Mouse (Mus musculus): ENCODE data around the gene Zfp574. TPM values are rescaled to one million over a fixed set of nuclear protein-coding genes. Genes with fewer than 3 reads are reported as not detected.

Zfp574 gene
- polyA plus RNA-seq, 1 experiment from 2014 or later, result 42.5 TPM

- Histone ChIP-seq H3K36me3 (replicated peaks) (no peaks in the 10 kb centered on the region), H3K27ac (no peak overlapping the region), H3K4me3 (no peak overlapping the region), H3K27me3 (ENCODE audit: poor library complexity, severe bottlenecking) (peaks cover 8% of the 10 kb centered on the region; the same call in 1 of the 2 replicates), H3K9me3 (no peaks in the 10 kb centered on the region), H3K4me1 (no peaks in the 10 kb centered on the region)
- 49% methylated on average over 4 of the region's 4 CpGs for WGBS
- DNase-seq (ENCODE audit: extremely low spot score, low spot score), result no peak
Observed at GRCm38 (mm10) chr7:25099581-25099980, 27.2 kb downstream of the Zfp574 start.

GRCm38 (mm10) chr7:25105411-25106160, 33.2 kb downstream of the Zfp574 start:
- no peaks in the 10 kb centered on the region for H3K9me3 ChIP-seq
- H3K27me3 ChIP-seq (ENCODE audit: poor library complexity, severe bottlenecking), result no peaks in the 10 kb centered on the region
- peak; percentile 80 for DNase-seq (ENCODE audit: extremely low spot score, low spot score)
- no peak overlapping the region for H3K27ac ChIP-seq
- H3K4me3 ChIP-seq, result no peak overlapping the region
- 25% methylated on average over 17 of the region's 17 CpGs for WGBS
- no peaks in the 10 kb centered on the region for H3K36me3 ChIP-seq (replicated peaks)
- H3K4me1 ChIP-seq, result peaks cover 11% of the 10 kb centered on the region

GRCm38 (mm10) chr7:25106790-25107502, 34.6 kb downstream of the Zfp574 start:
- no peak overlapping the region for H3K27ac ChIP-seq
- WGBS, result 57% methylated on average over 17 of the region's 17 CpGs
- no peak for DNase-seq (ENCODE audit: extremely low spot score, low spot score)
- no peaks in the 10 kb centered on the region for H3K27me3 ChIP-seq (ENCODE audit: poor library complexity, severe bottlenecking)
- H3K36me3 ChIP-seq (replicated peaks), result no peaks in the 10 kb centered on the region
- H3K4me3 ChIP-seq, result no peak overlapping the region
- no peaks in the 10 kb centered on the region for H3K9me3 ChIP-seq
- H3K4me1 ChIP-seq, result peaks cover 11% of the 10 kb centered on the region

GRCm38 (mm10) chr7:25109355-25109754, 37.0 kb downstream of the Zfp574 start:
- Histone ChIP-seq H3K4me3 (no peak overlapping the region), H3K27ac (no peak overlapping the region), H3K36me3 (replicated peaks) (no peaks in the 10 kb centered on the region), H3K27me3 (ENCODE audit: poor library complexity, severe bottlenecking) (no peaks in the 10 kb centered on the region), H3K4me1 (peaks cover 11% of the 10 kb centered on the region), H3K9me3 (no peaks in the 10 kb centered on the region)
- WGBS, result 85% methylated on average over 12 of the region's 12 CpGs
- DNase-seq (ENCODE audit: extremely low spot score, low spot score), result no peak

- Histone ChIP-seq H3K27ac (no peak overlapping the region), H3K4me1 (peaks cover 12% of the 10 kb centered on the region), H3K36me3 (replicated peaks) (0 out of 2 replicates have a peak, but pooled peaks cover 2% of the 10 kb centered on the region), H3K4me3 (no peak overlapping the region), H3K27me3 (ENCODE audit: poor library complexity, severe bottlenecking) (peaks cover 4% of the 10 kb centered on the region), H3K9me3 (no peaks in the 10 kb centered on the region)
- DNase-seq (ENCODE audit: extremely low spot score, low spot score), result no peak
- 92% methylated on average over 9 of the region's 9 CpGs for WGBS
Observed at GRCm38 (mm10) chr7:25110336-25110735, 38.0 kb downstream of the Zfp574 start.

GRCm38 (mm10) chr7:25112178-25112955, 40.0 kb downstream of the Zfp574 start:
- H3K4me3 ChIP-seq, result no peak overlapping the region
- H3K9me3 ChIP-seq, result no peaks in the 10 kb centered on the region
- WGBS, result 90% methylated on average over 17 of the region's 17 CpGs
- peaks cover 11% of the 10 kb centered on the region for H3K4me1 ChIP-seq
- H3K36me3 ChIP-seq (replicated peaks), result 0 out of 2 replicates have a peak, but pooled peaks cover 4% of the 10 kb centered on the region
- H3K27me3 ChIP-seq (ENCODE audit: poor library complexity, severe bottlenecking), result peaks cover 16% of the 10 kb centered on the region
- no peak for DNase-seq (ENCODE audit: extremely low spot score, low spot score)
- H3K27ac ChIP-seq, result no peak overlapping the region

GRCm38 (mm10) chr7:25112956-25113603, 40.7 kb downstream of the Zfp574 start:
- no peak for DNase-seq (ENCODE audit: extremely low spot score, low spot score)
- 90% methylated on average over 16 of the region's 16 CpGs for WGBS
- no peak overlapping the region for H3K27ac ChIP-seq
- H3K9me3 ChIP-seq, result no peaks in the 10 kb centered on the region
- H3K27me3 ChIP-seq (ENCODE audit: poor library complexity, severe bottlenecking), result peaks cover 16% of the 10 kb centered on the region
- H3K36me3 ChIP-seq (replicated peaks), result 0 out of 2 replicates have a peak, but pooled peaks cover 4% of the 10 kb centered on the region
- no peak overlapping the region for H3K4me3 ChIP-seq
- peaks cover 8% of the 10 kb centered on the region for H3K4me1 ChIP-seq

- no peak for DNase-seq (ENCODE audit: extremely low spot score, low spot score)
- 0 out of 2 replicates have a peak, but pooled peaks cover 3% of the 10 kb centered on the region for H3K36me3 ChIP-seq (replicated peaks)
- 75% methylated on average over 16 of the region's 25 CpGs for WGBS
- H3K9me3 ChIP-seq, result no peaks in the 10 kb centered on the region
- H3K27me3 ChIP-seq (ENCODE audit: poor library complexity, severe bottlenecking), result peaks cover 12% of the 10 kb centered on the region
- H3K4me3 ChIP-seq, result no peak overlapping the region
- no peak overlapping the region for H3K27ac ChIP-seq
- peaks cover 8% of the 10 kb centered on the region for H3K4me1 ChIP-seq
Observed at GRCm38 (mm10) chr7:25120061-25120834, 47.9 kb downstream of the Zfp574 start.

GRCm38 (mm10) chr7:25121240-25121786, 48.9 kb downstream of the Zfp574 start:
- no peaks in the 10 kb centered on the region for H3K9me3 ChIP-seq
- H3K27me3 ChIP-seq (ENCODE audit: poor library complexity, severe bottlenecking), result peaks cover 1% of the 10 kb centered on the region
- DNase-seq (ENCODE audit: extremely low spot score, low spot score), result no peak
- no peak overlapping the region for H3K4me3 ChIP-seq
- 73% methylated on average over 13 of the region's 13 CpGs for WGBS
- H3K4me1 ChIP-seq, result no peaks in the 10 kb centered on the region
- H3K27ac ChIP-seq, result no peak overlapping the region
- H3K36me3 ChIP-seq (replicated peaks), result no peaks in the 10 kb centered on the region

- no peak overlapping the region for H3K27ac ChIP-seq
- WGBS, result 85% methylated on average over 10 of the region's 10 CpGs
- H3K4me3 ChIP-seq, result no peak overlapping the region
- H3K36me3 ChIP-seq (replicated peaks), result no peaks in the 10 kb centered on the region
- H3K9me3 ChIP-seq, result no peaks in the 10 kb centered on the region
- no peaks in the 10 kb centered on the region for H3K4me1 ChIP-seq
- DNase-seq (ENCODE audit: extremely low spot score, low spot score), result no peak
- H3K27me3 ChIP-seq (ENCODE audit: poor library complexity, severe bottlenecking), result peaks cover 4% of the 10 kb centered on the region; the same call in 1 of the 2 replicates
Observed at GRCm38 (mm10) chr7:25125716-25126281, 53.4 kb downstream of the Zfp574 start.

GRCm38 (mm10) chr7:25127971-25128370, 55.6 kb downstream of the Zfp574 start:
- H3K27me3 ChIP-seq (ENCODE audit: poor library complexity, severe bottlenecking), result peaks cover 26% of the 10 kb centered on the region
- H3K36me3 ChIP-seq (replicated peaks), result no peaks in the 10 kb centered on the region
- H3K4me3 ChIP-seq, result no peak overlapping the region
- 77% methylated on average over 9 of the region's 9 CpGs for WGBS
- no peak overlapping the region for H3K27ac ChIP-seq
- DNase-seq (ENCODE audit: extremely low spot score, low spot score), result no peak
- no peaks in the 10 kb centered on the region for H3K9me3 ChIP-seq
- peaks cover 10% of the 10 kb centered on the region for H3K4me1 ChIP-seq
